Comparison of ENCODE assay signal across 8 mouse cellular contexts in genomic region chr6:49216811-49217542, GRCm38 (mm10). TPM values are rescaled to one million over a fixed set of nuclear protein-coding genes. Genes with fewer than 3 reads are reported as not detected.
DNase-seq lines count a peak whose midpoint lies in the region; ATAC-seq and TF ChIP-seq lines count a peak whose summit lies in the region.

No protein-coding gene starts in this region.

- peak overlapping the region; percentile 46 to 85 for H3K4me3 ChIP-seq in heart, embryonic 14.5 days (ENCODE audit: control insufficient read depth in 1 of 2, insufficient read depth in 1 of 2, low read depth in 1 of 2, low read length in 2 of 2)
- H3K4me3 ChIP-seq in ES-E14 (ENCODE audit: insufficient read depth in 1 of 2, low read depth in 1 of 2, low read length in 2 of 2, poor library complexity in 1 of 2, severe bottlenecking in 1 of 2) = peak overlapping the region; percentile 87 to 90
- H3K4me3 ChIP-seq in hindbrain, embryonic 10.5 days = peak overlapping the region; percentile 100
- peak overlapping the region; percentile 80 for H3K4me3 ChIP-seq in liver, embryonic 16.5 days (ENCODE audit: low read depth, low read length)

- no peak for DNase-seq in heart, adult 9 months (ENCODE audit: low spot score in 2 of 2)
- DNase-seq in ES-E14 (ENCODE audit: low read depth, low spot score) = no peak
- DNase-seq in hindbrain, embryonic 10.5 days (ENCODE audit: low spot score) = no peak
- no peak for DNase-seq in yolk sac, embryonic 10.5 days (ENCODE audit: low spot score)
- no peak for DNase-seq in cerebellum, postnatal 4 days (ENCODE audit: low spot score in 2 of 2)
- DNase-seq in lung, postnatal 4 days = no peak

- no peaks in the 10 kb centered on the region for H3K9me3 ChIP-seq in heart, embryonic 14.5 days (ENCODE audit: control insufficient read depth, low read length)
- H3K9me3 ChIP-seq in ES-E14 (ENCODE audit: control insufficient read depth, insufficient read depth, low read depth, low read length) = no peaks in the 10 kb centered on the region
- no peaks in the 10 kb centered on the region for H3K9me3 ChIP-seq in hindbrain, embryonic 10.5 days
- no peaks in the 10 kb centered on the region for H3K9me3 ChIP-seq in liver, embryonic 16.5 days (replicated peaks; ENCODE audit: control insufficient read depth, low read length)

- H3K27me3 ChIP-seq in heart, embryonic 14.5 days (ENCODE audit: control insufficient read depth, insufficient read depth, low read length) = no peaks in the 10 kb centered on the region
- no peaks in the 10 kb centered on the region for H3K27me3 ChIP-seq in hindbrain, embryonic 10.5 days (ENCODE audit: insufficient read depth, poor library complexity, severe bottlenecking)
- no peaks in the 10 kb centered on the region for H3K27me3 ChIP-seq in liver, embryonic 16.5 days (ENCODE audit: control insufficient read depth, insufficient read depth, low read depth, low read length)

- H3K27ac ChIP-seq in heart, embryonic 14.5 days (replicated peaks in 1 of 2; ENCODE audit: control insufficient read depth in 1 of 2, insufficient read depth in 1 of 2, low read depth in 2 of 2, low read length in 2 of 2) = peak overlapping the region; percentile 93 to 98
- peak overlapping the region; percentile 71 for H3K27ac ChIP-seq in ES-E14 (ENCODE audit: insufficient read depth, low read depth, low read length, poor library complexity, severe bottlenecking)
- H3K27ac ChIP-seq in hindbrain, embryonic 10.5 days = peak overlapping the region; percentile 100
- peak overlapping the region; percentile 99 for H3K27ac ChIP-seq in liver, embryonic 16.5 days (ENCODE audit: low read length)

- peak overlapping the region; percentile 79 for H3K9ac ChIP-seq in heart, embryonic 14.5 days (ENCODE audit: low read length)
- peak overlapping the region; percentile 92 for H3K9ac ChIP-seq in ES-E14 (ENCODE audit: insufficient read depth, low read depth, low read length, poor library complexity, severe bottlenecking)
- H3K9ac ChIP-seq in liver, embryonic 16.5 days (ENCODE audit: low read depth, low read length) = peak overlapping the region; percentile 73

- in situ Hi-C loops in ES-E14 (cut with MboI; ENCODE audit: low sequenced_read_pairs in 2 of 2, unreplicated experiment in 2 of 2) = no loop called here

- H3K4me2 ChIP-seq in heart, embryonic 14.5 days (ENCODE audit: low read length) = peak overlapping the region; percentile 95
- peak overlapping the region; percentile 57 for H3K4me2 ChIP-seq in liver, embryonic 16.5 days (ENCODE audit: low read depth, low read length)

- H3K4me1 ChIP-seq in heart, embryonic 14.5 days (ENCODE audit: control insufficient read depth in 2 of 2, insufficient read depth in 2 of 2, low read length in 2 of 2) = peaks cover 7 to 14% of the 10 kb centered on the region in 2 experiments
- peaks cover 2 to 11% of the 10 kb centered on the region in 2 experiments for H3K4me1 ChIP-seq in ES-E14 (ENCODE audit: control insufficient read depth in 2 of 2, insufficient read depth in 2 of 2, low read length in 2 of 2, poor library complexity in 1 of 2)
- peaks cover 32% of the 10 kb centered on the region for H3K4me1 ChIP-seq in hindbrain, embryonic 10.5 days (replicated peaks)
- H3K4me1 ChIP-seq in liver, embryonic 16.5 days (ENCODE audit: control insufficient read depth, low read depth, low read length) = peaks cover 23% of the 10 kb centered on the region

- no peak for ATAC-seq in heart, embryonic 14.5 days (ENCODE audit: insufficient number of reproducible peaks, insufficient read depth, low FRiP score, low read depth)
- no peak for ATAC-seq in liver, embryonic 16.5 days (ENCODE audit: low read depth)

- 5% methylated on average over 11 of the region's 11 CpGs for WGBS in heart, embryonic 14.5 days
- WGBS in hindbrain, embryonic 10.5 days = 1% methylated on average over 11 of the region's 11 CpGs
- WGBS in liver, embryonic 16.5 days (ENCODE audit: insufficient replicate concordance) = 1% methylated on average over 11 of the region's 11 CpGs

- no peaks in the 10 kb centered on the region for H3K36me3 ChIP-seq in heart, embryonic 14.5 days (ENCODE audit: control insufficient read depth, insufficient read depth, low read length)
- no peaks in the 10 kb centered on the region for H3K36me3 ChIP-seq in ES-E14 (ENCODE audit: control insufficient read depth, insufficient read depth, low read length, poor library complexity, severe bottlenecking)
- H3K36me3 ChIP-seq in hindbrain, embryonic 10.5 days = no peaks in the 10 kb centered on the region
- no peaks in the 10 kb centered on the region for H3K36me3 ChIP-seq in liver, embryonic 16.5 days (ENCODE audit: control insufficient read depth, insufficient read depth)

TF ChIP-seq in ES-E14, 5 proteins besides CTCF, POLR2A, EP300 and RAD21:
- no peak for TF ChIP-seq CHD2 (IDR thresholded peaks at IDR 0.05; ENCODE audit: low read depth, low read length)
- TF ChIP-seq ZNF384 (IDR thresholded peaks at IDR 0.05; ENCODE audit: low read depth, low read length) = no peak
- no peak for TF ChIP-seq ZC3H11A (IDR thresholded peaks at IDR 0.05; ENCODE audit: borderline replicate concordance, low read depth, low read length)
- TF ChIP-seq MAFK (IDR thresholded peaks at IDR 0.05; ENCODE audit: insufficient read depth, low read depth, low read length) = no peak
- no peak for TF ChIP-seq HCFC1 (IDR thresholded peaks at IDR 0.05; ENCODE audit: borderline replicate concordance, insufficient read depth, low read length)

RNA-seq across cellular contexts. Expression of gene Igf2bp3, which starts 2.2 kb away (rescaled TPM):
- 44.2 and 44.7 TPM in 2 replicates for polyA plus RNA-seq in heart, embryonic 14.5 days (2014; fragmentation: Nextera tagmentation; extraction: Ambion mirVana)
- total RNA-seq in ES-E14 (2012; rRNA removed) = 20.0 and 32.8 TPM in 2 replicates
- polyA plus RNA-seq in hindbrain, embryonic 10.5 days (2016; fragmentation: Nextera tagmentation; extraction: Ambion mirVana) = 127 and 143 TPM in 2 replicates
- 16.4 and 17.9 TPM in 2 replicates for polyA plus RNA-seq in liver, embryonic 16.5 days (2015; fragmentation: Nextera tagmentation; extraction: Ambion mirVana)

RNA-seq across cellular contexts. Expression of gene Tra2a, which starts 46.9 kb away (rescaled TPM):
- 30.6 and 36.1 TPM in 2 replicates for polyA plus RNA-seq in heart, embryonic 14.5 days (2014; fragmentation: Nextera tagmentation; extraction: Ambion mirVana)
- 105 and 136 TPM in 2 replicates for total RNA-seq in ES-E14 (2012; rRNA removed)
- polyA plus RNA-seq in hindbrain, embryonic 10.5 days (2016; fragmentation: Nextera tagmentation; extraction: Ambion mirVana) = 122 and 128 TPM in 2 replicates
- 38.0 and 42.4 TPM in 2 replicates for polyA plus RNA-seq in liver, embryonic 16.5 days (2015; fragmentation: Nextera tagmentation; extraction: Ambion mirVana)
